12 mouse cellular contexts compared by ENCODE assay signal in the genomic region with DNA sequence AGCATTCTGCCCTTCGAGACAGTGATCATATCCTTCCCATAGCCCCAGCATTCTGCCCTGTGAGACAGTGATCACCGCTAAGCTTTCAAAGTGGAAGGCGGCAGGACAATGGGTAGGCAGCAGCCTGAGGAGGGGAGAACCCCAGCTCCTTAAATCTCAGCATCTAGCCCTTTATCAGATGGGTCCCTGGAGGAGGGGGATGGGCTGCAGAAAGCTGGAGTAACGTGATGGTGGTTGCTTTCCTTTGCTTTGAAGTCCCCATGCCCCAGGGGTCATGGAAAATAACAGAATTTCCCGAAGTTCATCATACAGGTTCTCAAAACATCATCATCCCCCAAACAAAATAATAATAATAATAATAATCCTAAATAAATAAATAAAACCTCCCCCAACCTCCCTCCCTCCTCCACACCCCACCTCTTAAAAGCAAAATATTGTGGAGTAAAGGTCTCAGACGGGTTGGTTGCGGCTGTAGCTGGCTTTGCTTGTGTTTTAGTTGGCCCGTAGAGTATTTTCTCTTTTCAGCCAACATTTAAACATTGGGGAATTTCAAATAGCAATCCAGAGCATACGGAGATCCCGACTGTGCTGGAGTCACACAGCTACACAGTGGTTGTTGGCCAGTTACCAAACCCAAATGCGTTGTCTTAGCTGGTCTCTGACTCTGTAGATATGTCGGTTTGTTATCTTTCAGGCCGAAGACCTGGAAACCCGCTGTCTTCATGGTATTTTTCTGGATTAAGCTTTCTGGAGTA.
A peak's percentile ranks its signal among the peaks of the same experiment; 100 is the strongest.
DNase-seq lines count a peak whose midpoint lies in the region; ATAC-seq and TF ChIP-seq lines count a peak whose summit lies in the region.
"Had no signal": no experiment of that assay in that cellular context is flagged by ENCODE, and none has a peak within 500 bp of the region (broad histone marks: within the 10 kb centered on the region; RNA-seq: fewer than 3 reads in every experiment).

No protein-coding gene starts in this region.

- H3K36me3 ChIP-seq in lung, embryonic 14.5 days (ENCODE audit: insufficient read depth), result no peaks in the 10 kb centered on the region
- H3K36me3 ChIP-seq in kidney, adult 2 months (ENCODE audit: control insufficient read depth, insufficient read depth, low read length), result no peaks in the 10 kb centered on the region
- H3K36me3 ChIP-seq in stomach, embryonic 15.5 days, result no peaks in the 10 kb centered on the region
- H3K36me3 ChIP-seq: heart, embryonic 13.5 days had no signal

- no peak overlapping the region for H3K4me3 ChIP-seq in lung, embryonic 14.5 days (ENCODE audit: low read depth, low read length)
- H3K4me3 ChIP-seq in kidney, adult 2 months (ENCODE audit: insufficient read depth, low read depth, low read length), result no peak overlapping the region
- no peak overlapping the region for H3K4me3 ChIP-seq in stomach, embryonic 15.5 days (replicated peaks)
- H3K4me3 ChIP-seq: forebrain, embryonic 13.5 days; heart, embryonic 13.5 days; megakaryocyte, embryonic 14.5 days had no signal

- 0 out of 2 replicates have a peak, but pooled peaks cover 2% of the 10 kb centered on the region for H3K4me1 ChIP-seq in lung, embryonic 14.5 days (ENCODE audit: insufficient read depth)
- peaks cover 10% of the 10 kb centered on the region for H3K4me1 ChIP-seq in kidney, adult 2 months (ENCODE audit: control insufficient read depth, insufficient read depth, low read length)
- H3K4me1 ChIP-seq in stomach, embryonic 15.5 days, result no peaks in the 10 kb centered on the region
- H3K4me1 ChIP-seq: forebrain, embryonic 13.5 days; megakaryocyte, embryonic 14.5 days had no signal

- H3K27ac ChIP-seq in lung, embryonic 14.5 days (ENCODE audit: low read depth), result no peak overlapping the region; the same call in 1 of the 2 replicates
- no peak overlapping the region for H3K27ac ChIP-seq in kidney, adult 2 months (ENCODE audit: insufficient read depth, low read depth, low read length)
- no peak overlapping the region for H3K27ac ChIP-seq in stomach, embryonic 15.5 days
- H3K27ac ChIP-seq: forebrain, embryonic 13.5 days; heart, embryonic 13.5 days had no signal

- WGBS in lung, embryonic 14.5 days, result 57% methylated on average over 14 of the region's 14 CpGs
- 66% methylated on average over 14 of the region's 14 CpGs for WGBS in kidney, adult 2 months
- WGBS in stomach, embryonic 15.5 days, result 52% methylated on average over 14 of the region's 14 CpGs

- no peak for TF ChIP-seq POLR2A in kidney, adult 2 months (IDR thresholded peaks at IDR 0.05; ENCODE audit: low read depth, low read length)

- no peak overlapping the region for H3K9ac ChIP-seq in lung, embryonic 14.5 days
- H3K9ac ChIP-seq in stomach, embryonic 15.5 days, result no peak overlapping the region
- H3K9ac ChIP-seq: forebrain, embryonic 13.5 days; heart, embryonic 13.5 days had no signal

- H3K9me3 ChIP-seq in lung, embryonic 14.5 days (ENCODE audit: low read depth, low read length), result no peaks in the 10 kb centered on the region
- no peaks in the 10 kb centered on the region for H3K9me3 ChIP-seq in stomach, embryonic 15.5 days
- H3K9me3 ChIP-seq: forebrain, embryonic 13.5 days; heart, embryonic 13.5 days; megakaryocyte, embryonic 14.5 days had no signal

- H3K4me2 ChIP-seq in lung, embryonic 14.5 days, result no peak overlapping the region
- no peak overlapping the region for H3K4me2 ChIP-seq in stomach, embryonic 15.5 days
- H3K4me2 ChIP-seq: forebrain, embryonic 13.5 days; heart, embryonic 13.5 days had no signal

- peak; percentile 72 for DNase-seq in lung, embryonic 14.5 days
- DNase-seq in lung, postnatal 25 days (ENCODE audit: low spot score), result no peak
- DNase-seq in heart, adult 9 months (ENCODE audit: low spot score in 2 of 2), result peak; percentile 69 to 70
- DNase-seq in kidney, adult 2 months, result peak; percentile 64
- DNase-seq in thymus, postnatal 25 days, result no peak
- DNase-seq in embryo, embryonic 9.5 days (ENCODE audit: extremely low spot score), result no peak
- DNase-seq: cerebellum, postnatal 36 days; thymus, adult 18-20 months had no signal

- ATAC-seq in lung, embryonic 14.5 days (ENCODE audit: insufficient read depth), result peak; percentile 79; the same call in 1 of the 2 replicates
- ATAC-seq in stomach, embryonic 15.5 days (ENCODE audit: insufficient read depth, low FRiP score, low read depth), result peak; percentile 63; the same call in 1 of the 2 replicates
- ATAC-seq: forebrain, embryonic 13.5 days had no signal

- H3K27me3 ChIP-seq in lung, embryonic 14.5 days (ENCODE audit: insufficient read depth, low read length), result no peaks in the 10 kb centered on the region
- no peaks in the 10 kb centered on the region for H3K27me3 ChIP-seq in kidney, adult 2 months (replicated peaks; ENCODE audit: control insufficient read depth, insufficient read depth, low read length)
- H3K27me3 ChIP-seq in stomach, embryonic 15.5 days (replicated peaks), result no peaks in the 10 kb centered on the region
- H3K27me3 ChIP-seq: forebrain, embryonic 13.5 days had no signal

- no peak for TF ChIP-seq CTCF in lung, embryonic 14.5 days (IDR thresholded peaks at IDR 0.05; ENCODE audit: low read depth)
- TF ChIP-seq CTCF in kidney, adult 2 months (conservative IDR thresholded peaks at IDR 0.05; ENCODE audit: insufficient read depth, insufficient read length, low read depth, low read length), result no peak

Comparison
In these comparisons a context has a peak if more than half of its experiments do, and no peak if none do; other contexts are left out.
1. DNase-seq: peak in lung, embryonic 14.5 days (single experiment), heart, adult 9 months (2 of 2) and kidney, adult 2 months (single experiment); none in lung, postnatal 25 days (single experiment), thymus, postnatal 25 days (single experiment) and embryo, embryonic 9.5 days (single experiment).